Mouse (Mus musculus) ES-Bruce4 (cell line): ENCODE data around the gene Setd5.

ENCODE experiments used
- CTCF ChIP-seq: IDR thresholded peaks from one replicate; pipeline ENCODE4 v1.8.1; 2011; ENCODE audit warnings: low read depth, low read length
- EP300 ChIP-seq: IDR thresholded peaks from 2 replicates; pipeline ENCODE4 v1.6.1; 2011; ENCODE audit warnings: low read depth, low read length; ENCODE audit not compliant: insufficient read depth
- POLR2A ChIP-seq: IDR thresholded peaks from one replicate; pipeline ENCODE4 v1.8.1; 2011; ENCODE audit warnings: low read length; ENCODE audit not compliant: insufficient read depth

- no peak for TF ChIP-seq POLR2A
- TF ChIP-seq CTCF = no peak
- no peak for TF ChIP-seq EP300
Observed at GRCm38 (mm10) chr6:113172011-113172410, 94.8 kb downstream of the Setd5 start.
